Mouse (Mus musculus) myocyte (in vitro differentiated cells): Measurements from ENCODE around the gene Tnik. TPM values are rescaled to one million over a fixed set of nuclear protein-coding genes. Genes with fewer than 3 reads are reported as not detected.

Experiments
- H3K27me3 ChIP-seq: one replicate; pipeline ENCODE4 v1.6.1; 2011; ENCODE audit not compliant: control insufficient read depth, insufficient read depth, insufficient read length
- H3K36me3 ChIP-seq: one replicate; pipeline ENCODE4 v1.6.1; 2011; ENCODE audit not compliant: control insufficient read depth, insufficient read depth
- H3K4me2 ChIP-seq: one replicate; pipeline ENCODE4 v1.6.1; 2011; ENCODE audit warnings: low read depth, control low read depth
- H3K4me3 ChIP-seq: one replicate; pipeline ENCODE4 v1.5.1; 2011; ENCODE audit warnings: mild to moderate bottlenecking, control low read depth, moderate library complexity
- H3K79me2 ChIP-seq: one replicate; pipeline ENCODE4 v1.6.1; 2011; ENCODE audit not compliant: control insufficient read depth, insufficient read depth
- H3ac ChIP-seq: one replicate; pipeline ENCODE4 v1.6.1; 2011; ENCODE audit not compliant: control insufficient read depth, insufficient read length
- CEBPB ChIP-seq: IDR thresholded peaks from 2 replicates; pipeline ENCODE4 v1.6.1; 2011; ENCODE audit warnings: mild to moderate bottlenecking, moderate library complexity; ENCODE audit not compliant: poor library complexity, insufficient read depth, severe bottlenecking
- E2F4 ChIP-seq: IDR thresholded peaks from one replicate; pipeline ENCODE4 v1.6.1; 2011; ENCODE audit warnings: mild to moderate bottlenecking, control low read depth, moderate library complexity; ENCODE audit not compliant: insufficient read depth
- MAX ChIP-seq: IDR thresholded peaks from one replicate; pipeline ENCODE4 v1.6.1; 2011; ENCODE audit warnings: low read depth, mild to moderate bottlenecking, control low read depth
- MYOD1 ChIP-seq, 3 experiments: IDR thresholded peaks; one replicate each; pipeline ENCODE4 v1.6.1; 2011; ENCODE audit warnings: control low read depth in 2 of 3, low read depth in 2 of 3, mild to moderate bottlenecking in 2 of 3, moderate library complexity in 1 of 3; ENCODE audit not compliant: insufficient read length in 2 of 3, control insufficient read depth in 1 of 3
- MYOG ChIP-seq, 3 experiments: IDR thresholded peaks; one replicate each; pipeline ENCODE4 v1.6.1; 2011; ENCODE audit warnings: control low read depth in 2 of 3, low read depth in 2 of 3, mild to moderate bottlenecking in 2 of 3; ENCODE audit not compliant: insufficient read length in 2 of 3, control insufficient read depth in 1 of 3, insufficient read depth in 1 of 3
- POLR2A ChIP-seq: IDR thresholded peaks from one replicate; pipeline ENCODE4 v1.6.1; 2011; ENCODE audit warnings: low read depth, mild to moderate bottlenecking, control low read depth, moderate library complexity; ENCODE audit not compliant: insufficient read length
- POLR2AphosphoS2 ChIP-seq: IDR thresholded peaks from one replicate; pipeline ENCODE4 v1.6.1; 2011; ENCODE audit warnings: low read depth, control low read depth; ENCODE audit not compliant: insufficient read length
- REST ChIP-seq: IDR thresholded peaks from one replicate; pipeline ENCODE4 v1.6.1; 2011; ENCODE audit warnings: mild to moderate bottlenecking, control low read depth, moderate library complexity; ENCODE audit not compliant: insufficient read depth, insufficient read length
- SRF ChIP-seq: IDR thresholded peaks from one replicate; pipeline ENCODE4 v1.6.1; 2011; ENCODE audit warnings: low read depth; ENCODE audit not compliant: control insufficient read depth, insufficient read length
- TCF12 ChIP-seq: IDR thresholded peaks from one replicate; pipeline ENCODE4 v1.6.1; 2011; ENCODE audit warnings: mild to moderate bottlenecking, control low read depth; ENCODE audit not compliant: poor library complexity, insufficient read depth, severe bottlenecking
- TCF3 ChIP-seq: IDR thresholded peaks from one replicate; pipeline ENCODE4 v1.6.1; 2011; ENCODE audit warnings: low read depth, control low read depth; ENCODE audit not compliant: insufficient read length
- USF1 ChIP-seq: IDR thresholded peaks from one replicate; pipeline ENCODE4 v1.6.1; 2011; ENCODE audit warnings: low read depth, mild to moderate bottlenecking, control low read depth, moderate library complexity
- polyA plus RNA-seq: library from polyadenylated mRNA; unstranded; fragments of >200 nt; fragmentation: generic; extraction: Trizol; gene quantifications from one replicate; pipeline ENCODE4 v1.2.1, GENCODE M21; 2012; ENCODE audit warnings: missing spikeins

Gene Tnik
- polyA plus RNA-seq, 1 experiment, result 1.8 TPM

DNA sequence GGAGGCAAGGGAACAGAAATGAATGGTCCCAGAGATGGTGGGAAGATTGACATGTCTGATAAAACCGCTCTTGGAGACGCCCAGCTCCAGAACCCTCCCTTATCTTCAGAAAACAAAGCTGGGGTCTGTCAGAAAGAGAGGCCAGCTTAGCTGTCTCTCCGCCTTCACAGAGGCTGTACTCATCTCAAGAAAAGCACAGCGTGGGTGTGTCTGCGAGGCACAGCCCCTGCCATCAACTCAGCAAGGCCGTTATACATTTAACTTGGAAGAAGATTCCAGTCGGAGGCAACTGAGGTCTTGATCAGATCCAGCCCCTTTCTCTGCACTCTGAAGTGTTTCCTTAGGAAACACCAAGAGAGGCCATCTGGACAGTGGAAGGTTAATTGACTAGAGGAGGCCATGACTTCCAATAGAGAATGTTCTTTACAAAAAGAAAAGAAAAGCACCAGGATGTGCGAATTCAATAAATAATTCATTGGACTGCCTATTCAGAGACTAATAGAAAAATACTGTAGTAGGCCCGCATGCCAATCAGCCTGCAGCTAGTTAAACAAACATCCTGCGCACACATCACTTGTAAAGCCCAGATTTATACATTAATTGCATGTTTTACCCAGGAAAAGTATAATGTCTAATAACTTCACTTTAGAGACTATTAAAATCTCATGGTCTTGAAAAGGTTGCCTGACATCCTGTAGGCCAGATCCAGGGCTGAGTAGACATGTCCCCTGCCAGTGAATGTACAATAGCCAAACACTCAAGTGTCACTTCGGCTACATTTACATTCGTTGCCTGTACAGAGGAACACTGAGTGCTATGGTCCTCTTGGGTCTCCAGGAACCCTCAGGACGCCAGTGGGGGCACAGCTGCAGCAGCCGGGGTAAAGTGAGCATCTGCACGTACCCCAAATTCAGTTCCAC, 38.3 kb upstream of the Tnik start:
- H3K4me2 ChIP-seq, result no peak overlapping the region
- H3K36me3 ChIP-seq, result no peaks in the 10 kb centered on the region
- TF ChIP-seq CEBPB (no peak), POLR2AphosphoS2 (no peak), MAX (no peak), REST (no peak), TCF3 (no peak)
- H3K27me3 ChIP-seq, result no peaks in the 10 kb centered on the region
- H3ac ChIP-seq, result no peak overlapping the region
- H3K4me3 ChIP-seq, result no peak overlapping the region
- no peaks in the 10 kb centered on the region for H3K79me2 ChIP-seq

DNA sequence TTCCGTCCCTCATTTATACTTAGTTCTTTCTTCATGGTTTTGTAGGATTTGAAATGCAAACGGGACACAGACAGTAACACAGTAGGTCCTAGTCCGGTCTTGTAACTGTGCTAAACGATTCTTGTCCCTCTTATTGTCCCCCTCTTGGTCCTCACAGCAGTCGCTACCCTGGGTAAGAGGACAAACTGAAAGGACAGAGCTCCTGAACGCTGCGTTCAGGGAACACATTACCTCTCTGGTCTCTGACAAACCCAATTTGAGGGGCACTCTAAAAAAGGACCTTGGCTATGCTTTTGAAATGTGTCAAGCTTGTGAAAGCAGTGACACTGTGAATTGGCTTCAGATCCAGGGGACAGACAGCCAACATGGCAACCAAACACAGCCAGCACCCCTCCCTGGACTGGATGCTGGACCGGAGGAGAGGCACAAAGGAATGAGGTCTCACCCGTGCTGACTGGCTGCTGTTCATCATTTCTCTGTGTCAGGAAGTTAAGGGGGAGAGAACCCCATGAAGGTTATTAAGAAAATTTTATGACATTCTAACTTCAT, 37.6 kb upstream of the Tnik start:
- H3K4me2 ChIP-seq, result no peak overlapping the region
- no peaks in the 10 kb centered on the region for H3K27me3 ChIP-seq
- H3K36me3 ChIP-seq, result no peaks in the 10 kb centered on the region
- no peak overlapping the region for H3ac ChIP-seq
- TF ChIP-seq TCF3 (no peak), TCF12 (no peak), MYOG (IDR thresholded peaks at IDR 0.05; ENCODE audit: control insufficient read depth in 1 of 3, insufficient read depth in 1 of 3, insufficient read length in 2 of 3, low read depth in 2 of 3) (no peak), MAX (no peak), REST (no peak), MYOD1 (IDR thresholded peaks at IDR 0.05; ENCODE audit: control insufficient read depth in 1 of 3, insufficient read length in 2 of 3, low read depth in 2 of 3) (no peak), E2F4 (no peak), SRF (no peak), POLR2A (no peak), POLR2AphosphoS2 (no peak), USF1 (no peak), CEBPB (no peak)
- no peaks in the 10 kb centered on the region for H3K79me2 ChIP-seq
- H3K4me3 ChIP-seq, result no peak overlapping the region

DNA sequence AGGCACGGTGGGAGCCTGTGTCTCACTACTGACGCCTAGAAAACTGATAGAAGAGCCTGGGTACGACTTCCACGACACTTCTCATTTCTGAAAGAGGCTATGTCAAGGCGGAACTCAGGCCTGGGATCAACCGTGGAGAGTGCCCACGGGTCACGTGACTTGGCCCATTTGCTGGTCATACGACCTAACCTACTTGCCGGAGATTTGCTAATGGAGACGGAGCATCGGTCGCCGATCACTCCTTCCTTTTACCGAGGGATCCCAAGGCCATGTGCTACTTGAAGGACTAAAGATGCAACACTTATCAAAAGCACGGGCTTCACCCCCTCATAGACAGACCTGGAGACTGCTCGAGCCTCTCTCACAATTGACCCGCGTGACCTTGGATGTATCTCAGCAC, 36.8 kb upstream of the Tnik start:
- no peak overlapping the region for H3K4me3 ChIP-seq
- no peaks in the 10 kb centered on the region for H3K27me3 ChIP-seq
- TF ChIP-seq REST (no peak), TCF3 (no peak), E2F4 (no peak), CEBPB (no peak), MYOD1 (IDR thresholded peaks at IDR 0.05; ENCODE audit: control insufficient read depth in 1 of 3, insufficient read length in 2 of 3, low read depth in 2 of 3) (no peak), USF1 (no peak), MAX (no peak), MYOG (IDR thresholded peaks at IDR 0.05; ENCODE audit: control insufficient read depth in 1 of 3, insufficient read depth in 1 of 3, insufficient read length in 2 of 3, low read depth in 2 of 3) (no peak), SRF (no peak), POLR2A (no peak), TCF12 (no peak), POLR2AphosphoS2 (no peak)
- H3K4me2 ChIP-seq, result no peak overlapping the region
- no peaks in the 10 kb centered on the region for H3K79me2 ChIP-seq
- H3K36me3 ChIP-seq, result no peaks in the 10 kb centered on the region
- H3ac ChIP-seq, result no peak overlapping the region

GRCm38 (mm10) chr3:28228930-28229329, 34.1 kb upstream of the Tnik start:
- Histone ChIP-seq H3K36me3 (no peaks in the 10 kb centered on the region), H3K4me3 (no peak overlapping the region), H3K4me2 (no peak overlapping the region), H3ac (no peak overlapping the region), H3K79me2 (no peaks in the 10 kb centered on the region), H3K27me3 (no peaks in the 10 kb centered on the region)
- TF ChIP-seq TCF3 (no peak), MYOD1 (IDR thresholded peaks at IDR 0.05; ENCODE audit: control insufficient read depth in 1 of 3, insufficient read length in 2 of 3, low read depth in 2 of 3) (peak in 1 of 3 experiments; percentile 36), MYOG (IDR thresholded peaks at IDR 0.05; ENCODE audit: control insufficient read depth in 1 of 3, insufficient read depth in 1 of 3, insufficient read length in 2 of 3, low read depth in 2 of 3) (no peak)

- Histone ChIP-seq H3K79me2 (no peaks in the 10 kb centered on the region), H3K36me3 (no peaks in the 10 kb centered on the region), H3K4me2 (no peak overlapping the region), H3K27me3 (no peaks in the 10 kb centered on the region), H3ac (no peak overlapping the region), H3K4me3 (no peak overlapping the region)
- TF ChIP-seq E2F4 (no peak), POLR2AphosphoS2 (no peak), SRF (no peak), CEBPB (no peak), MYOD1 (IDR thresholded peaks at IDR 0.05; ENCODE audit: control insufficient read depth in 1 of 3, insufficient read length in 2 of 3, low read depth in 2 of 3) (no peak), USF1 (no peak), REST (no peak), POLR2A (no peak), MAX (no peak), TCF3 (no peak), MYOG (IDR thresholded peaks at IDR 0.05; ENCODE audit: control insufficient read depth in 1 of 3, insufficient read depth in 1 of 3, insufficient read length in 2 of 3, low read depth in 2 of 3) (no peak), TCF12 (no peak)
These were observed 33.5 kb upstream of the Tnik start for GRCm38 (mm10) chr3:28229503-28229902.
